Mouse (Mus musculus): ENCODE measurements around the gene Sox12.

- TF ChIP-seq POLR2A (IDR thresholded peaks at IDR 0.05; ENCODE audit: low read depth, low read length) (no peak), CTCF (IDR thresholded peaks at IDR 0.05; ENCODE audit: extremely low read depth, insufficient read length, insufficient replicate concordance, low read depth, low read length) (no peak)
Observed at GRCm38 (mm10) chr2:152415287-152415686, 17.4 kb upstream of the Sox12 start, which contains the start of gene 6820408C15Rik.

Measured in small intestine, adult 2 months (tissue).